Mouse (Mus musculus) kidney, embryonic 14.5 days (tissue): ENCODE data around the gene Celsr2. TPM values are rescaled to one million over a fixed set of nuclear protein-coding genes. Genes with fewer than 3 reads are reported as not detected.

ENCODE experiments used
- ATAC-seq: fragments of 200-750 bp; cut with Nextera tagmentation; 2 replicates; pipeline ENCODE4 v1.8.0; 2017; ENCODE audit warnings: moderate number of reproducible peaks, mild to moderate bottlenecking, moderate TSS enrichment, moderate library complexity; ENCODE audit not compliant: low FRiP score, low TSS enrichment
- H3K27ac ChIP-seq: fragments of 300-500 bp; sonication (generic); 2 replicates; pipeline ENCODE4 v1.5.1; 2014; ENCODE audit warnings: low read depth, mild to moderate bottlenecking, low read length, moderate library complexity, mixed read lengths
- H3K27me3 ChIP-seq: fragments of 300-500 bp; sonication (generic); 2 replicates; pipeline ENCODE4 v1.6.1; 2014; ENCODE audit warnings: mild to moderate bottlenecking, low read length; ENCODE audit not compliant: control insufficient read depth, insufficient read depth
- H3K36me3 ChIP-seq: fragments of 300-500 bp; sonication (generic); 2 replicates; pipeline ENCODE4 v1.6.1; 2014; ENCODE audit warnings: low read length, mixed read lengths; ENCODE audit not compliant: control insufficient read depth, insufficient read depth
- H3K4me1 ChIP-seq: fragments of 300-500 bp; sonication (generic); 2 replicates; pipeline ENCODE4 v1.6.1; 2014; ENCODE audit warnings: low read length, mixed read lengths; ENCODE audit not compliant: control insufficient read depth, insufficient read depth
- H3K4me2 ChIP-seq: fragments of 300-500 bp; sonication (generic); replicated peaks from 2 replicates; pipeline ENCODE4 v1.6.1; 2014; ENCODE audit warnings: low read depth, mild to moderate bottlenecking, low read length
- H3K4me3 ChIP-seq: fragments of 300-500 bp; sonication (generic); 2 replicates; pipeline ENCODE4 v1.5.1; 2014; ENCODE audit warnings: mild to moderate bottlenecking, low read length
- H3K9ac ChIP-seq: fragments of 300-500 bp; sonication (generic); 2 replicates; pipeline ENCODE4 v1.6.1; 2014; ENCODE audit warnings: low read depth, mild to moderate bottlenecking, low read length, moderate library complexity
- H3K9me3 ChIP-seq: fragments of 300-500 bp; sonication (generic); 2 replicates; pipeline ENCODE4 v1.6.1; 2016; ENCODE audit warnings: low read length; ENCODE audit not compliant: control insufficient read depth
- WGBS: fragments of 180-500 bp; shearing (Covaris S2); extraction: QIAGEN DNeasy Blood & Tissue Kit; methylation state at CpG from one replicate; pipeline ENCODE4 v1.1.7; 2014; 5-methylcytosine and 5-hydroxymethylcytosine counted together
- polyA plus RNA-seq: library from polyadenylated mRNA; unstranded; fragments of >200 nt; fragmentation: Nextera tagmentation; extraction: Ambion mirVana; gene quantifications from 2 replicates; pipeline ENCODE4 v1.2.1, GENCODE M21; 2014

The Celsr2 gene
- polyA plus RNA-seq, 1 experiment from 2014 or later: 27.9 TPM

GRCm38 (mm10) chr3:108406306-108406885, 9.0 kb downstream of the Celsr2 start:
- Histone ChIP-seq H3K4me3 (no peak overlapping the region), H3K9me3 (no peaks in the 10 kb centered on the region), H3K27ac (0 out of 2 replicates have a peak overlapping the region, but pooled peaks have one; percentile 24), H3K36me3 (peaks cover 17% of the 10 kb centered on the region), H3K9ac (no peak overlapping the region), H3K4me2 (no peak overlapping the region), H3K27me3 (no peaks in the 10 kb centered on the region), H3K4me1 (peaks cover 25% of the 10 kb centered on the region)
- no peak for ATAC-seq
- WGBS: 89% methylated on average over 24 of the region's 24 CpGs

- H3K4me2 ChIP-seq: no peak overlapping the region
- H3K36me3 ChIP-seq: peaks cover 24% of the 10 kb centered on the region
- peaks cover 21% of the 10 kb centered on the region for H3K4me1 ChIP-seq
- H3K27me3 ChIP-seq: no peaks in the 10 kb centered on the region
- H3K4me3 ChIP-seq: no peak overlapping the region
- H3K9me3 ChIP-seq: no peaks in the 10 kb centered on the region
- no peak overlapping the region for H3K9ac ChIP-seq
- H3K27ac ChIP-seq: 0 out of 2 replicates have a peak overlapping the region, but pooled peaks have one; percentile 24
- WGBS: 51% methylated on average over 14 of the region's 14 CpGs
- ATAC-seq: no peak
These were observed 9.6 kb downstream of the Celsr2 start for GRCm38 (mm10) chr3:108405536-108406305.

- Histone ChIP-seq H3K4me3 (no peak overlapping the region), H3K36me3 (peaks cover 43% of the 10 kb centered on the region), H3K9ac (no peak overlapping the region), H3K27ac (no peak overlapping the region), H3K27me3 (no peaks in the 10 kb centered on the region), H3K9me3 (no peaks in the 10 kb centered on the region), H3K4me2 (no peak overlapping the region), H3K4me1 (peaks cover 10% of the 10 kb centered on the region)
- no peak for ATAC-seq
- WGBS: 88% methylated on average over 15 of the region's 15 CpGs
These were observed 12.8 kb downstream of the Celsr2 start for GRCm38 (mm10) chr3:108402528-108402920.

- Histone ChIP-seq H3K9ac (no peak overlapping the region), H3K4me2 (no peak overlapping the region), H3K4me3 (no peak overlapping the region), H3K27me3 (no peaks in the 10 kb centered on the region), H3K4me1 (peaks cover 10% of the 10 kb centered on the region), H3K9me3 (no peaks in the 10 kb centered on the region), H3K36me3 (peaks cover 43% of the 10 kb centered on the region), H3K27ac (no peak overlapping the region)
- peak; percentile 94 for ATAC-seq
- 39% methylated on average over 22 of the region's 22 CpGs for WGBS
These were observed 13.4 kb downstream of the Celsr2 start for GRCm38 (mm10) chr3:108401692-108402527.

GRCm38 (mm10) chr3:108400442-108400841, 14.9 kb downstream of the Celsr2 start:
- Histone ChIP-seq H3K4me3 (no peak overlapping the region), H3K27me3 (no peaks in the 10 kb centered on the region), H3K27ac (no peak overlapping the region), H3K9me3 (no peaks in the 10 kb centered on the region), H3K36me3 (peaks cover 49% of the 10 kb centered on the region), H3K4me1 (peaks cover 4% of the 10 kb centered on the region), H3K9ac (no peak overlapping the region), H3K4me2 (no peak overlapping the region)
- no peak for ATAC-seq
- 89% methylated on average over 5 of the region's 5 CpGs for WGBS

- no peak overlapping the region for H3K4me3 ChIP-seq
- H3K27me3 ChIP-seq: no peaks in the 10 kb centered on the region
- H3K4me1 ChIP-seq: no peaks in the 10 kb centered on the region
- H3K27ac ChIP-seq: no peak overlapping the region
- no peak overlapping the region for H3K4me2 ChIP-seq
- peaks cover 64% of the 10 kb centered on the region for H3K36me3 ChIP-seq
- no peak for ATAC-seq
- no peak overlapping the region for H3K9ac ChIP-seq
- WGBS: 87% methylated on average over 9 of the region's 9 CpGs
- H3K9me3 ChIP-seq: no peaks in the 10 kb centered on the region
These were observed 17.1 kb downstream of the Celsr2 start for GRCm38 (mm10) chr3:108398281-108398680.

GRCm38 (mm10) chr3:108392793-108393192, 22.6 kb downstream of the Celsr2 start:
- Histone ChIP-seq H3K4me3 (no peak overlapping the region), H3K36me3 (peaks cover 35% of the 10 kb centered on the region), H3K9ac (no peak overlapping the region), H3K4me1 (peaks cover 13% of the 10 kb centered on the region; the same call in 1 of the 2 replicates), H3K27me3 (no peaks in the 10 kb centered on the region), H3K9me3 (no peaks in the 10 kb centered on the region), H3K4me2 (no peak overlapping the region), H3K27ac (no peak overlapping the region)
- ATAC-seq: no peak
- WGBS: 61% methylated on average over 15 of the region's 15 CpGs

- ATAC-seq: no peak
These were observed 23.1 kb downstream of the Celsr2 start for GRCm38 (mm10) chr3:108392299-108392698.

More at GRCm38 (mm10) chr3:108392299-108392698, 23.1 kb downstream of the Celsr2 start:
- Histone ChIP-seq H3K4me2 (0 out of 2 replicates have a peak overlapping the region, but pooled peaks have one; percentile 5), H3K9me3 (no peaks in the 10 kb centered on the region), H3K9ac (0 out of 2 replicates have a peak overlapping the region, but pooled peaks have one; percentile 8), H3K27me3 (no peaks in the 10 kb centered on the region), H3K4me3 (no peak overlapping the region), H3K4me1 (peaks cover 13% of the 10 kb centered on the region; the same call in 1 of the 2 replicates), H3K36me3 (peaks cover 33% of the 10 kb centered on the region), H3K27ac (no peak overlapping the region)
- 19% methylated on average over 10 of the region's 10 CpGs for WGBS
